Mouse (Mus musculus) right cerebral cortex, postnatal 10 days (tissue): ENCODE measurements around the gene Gpc6.

Experiments used
- DNase-seq, 2 experiments: peaks; one replicate each; pipeline ENCODE4 v3.0.0; 2021; ENCODE audit warnings: low spot score in 2 of 2

The Gpc6 gene

GRCm38 (mm10) chr14:117786647-117787046 is 861.5 kb downstream of the Gpc6 start:
- no peak for DNase-seq

GRCm38 (mm10) chr14:117794874-117795273 is 869.8 kb downstream of the Gpc6 start:
- no peak for DNase-seq

GRCm38 (mm10) chr14:117796661-117797060 is 871.5 kb downstream of the Gpc6 start:
- no peak for DNase-seq

- no peak for DNase-seq
Observed at GRCm38 (mm10) chr14:117800399-117800798, 875.3 kb downstream of the Gpc6 start.

GRCm38 (mm10) chr14:117807846-117808245 is 882.7 kb downstream of the Gpc6 start:
- DNase-seq: no peak

- no peak for DNase-seq
Observed at GRCm38 (mm10) chr14:117808326-117808725, 883.2 kb downstream of the Gpc6 start.

- DNase-seq: peak in 1 of 2 experiments; percentile 32
Observed at GRCm38 (mm10) chr14:117810321-117811270, 885.5 kb downstream of the Gpc6 start.

GRCm38 (mm10) chr14:117813473-117813872 is 888.4 kb downstream of the Gpc6 start:
- DNase-seq: peak; percentile 64 to 74

GRCm38 (mm10) chr14:117816008-117816407 is 890.9 kb downstream of the Gpc6 start:
- no peak for DNase-seq

- no peak for DNase-seq
Observed at GRCm38 (mm10) chr14:117816706-117817105, 891.6 kb downstream of the Gpc6 start.

GRCm38 (mm10) chr14:117817196-117817595 is 892.1 kb downstream of the Gpc6 start:
- DNase-seq: no peak

GRCm38 (mm10) chr14:117824491-117824890 is 899.4 kb downstream of the Gpc6 start:
- no peak for DNase-seq

- no peak for DNase-seq
Observed at GRCm38 (mm10) chr14:117826294-117827046, 901.4 kb downstream of the Gpc6 start.

GRCm38 (mm10) chr14:117831267-117831666 is 906.2 kb downstream of the Gpc6 start:
- peak in 1 of 2 experiments; percentile 33 for DNase-seq

- DNase-seq: peak; percentile 41 to 54
Observed at GRCm38 (mm10) chr14:117831731-117832130, 906.6 kb downstream of the Gpc6 start.

- DNase-seq: no peak
Observed at GRCm38 (mm10) chr14:117835506-117835905, 910.4 kb downstream of the Gpc6 start.

- DNase-seq: no peak
Observed at GRCm38 (mm10) chr14:117837021-117837420, 911.9 kb downstream of the Gpc6 start.

GRCm38 (mm10) chr14:117837715-117838114 is 912.6 kb downstream of the Gpc6 start:
- DNase-seq: no peak

- DNase-seq: no peak
Observed at GRCm38 (mm10) chr14:117841211-117841610, 916.1 kb downstream of the Gpc6 start.

GRCm38 (mm10) chr14:117841797-117842553 is 916.9 kb downstream of the Gpc6 start:
- no peak for DNase-seq

- DNase-seq: no peak
Observed at GRCm38 (mm10) chr14:117849591-117850505, 924.7 kb downstream of the Gpc6 start.
